Mouse (Mus musculus): ENCODE data around the gene Rpl3l.

- TF ChIP-seq CHD2 (IDR thresholded peaks at IDR 0.05; ENCODE audit: low read depth, low read length): no peak
- no peak for TF ChIP-seq ZNF384 (IDR thresholded peaks at IDR 0.05; ENCODE audit: low read depth, low read length)
- TF ChIP-seq ZC3H11A (IDR thresholded peaks at IDR 0.05; ENCODE audit: borderline replicate concordance, low read depth, low read length): no peak
Observed at GRCm38 (mm10) chr17:24761121-24761520, 33.5 kb downstream of the Rpl3l start.

All from ES-E14 (cell line).